ENCODE assay signal across 8 mouse cellular contexts in genomic region chr10:126869372-126870318, GRCm38 (mm10). TPM values are rescaled to one million over a fixed set of nuclear protein-coding genes. Genes with fewer than 3 reads are reported as not detected.
DNase-seq lines count a peak whose midpoint lies in the region; ATAC-seq and TF ChIP-seq lines count a peak whose summit lies in the region.

No protein-coding gene starts in this region.

- H3K27me3 ChIP-seq in embryonic facial prominence, embryonic 14.5 days (replicated peaks; ENCODE audit: control insufficient read depth, insufficient read depth, low read length) = no peaks in the 10 kb centered on the region
- no peaks in the 10 kb centered on the region for H3K27me3 ChIP-seq in heart, embryonic 11.5 days (ENCODE audit: control insufficient read depth, insufficient read depth, low read length)
- no peaks in the 10 kb centered on the region for H3K27me3 ChIP-seq in kidney, embryonic 15.5 days
- no peaks in the 10 kb centered on the region for H3K27me3 ChIP-seq in liver, adult 2 months (ENCODE audit: control insufficient read depth, insufficient read depth, low read length)

- no peak overlapping the region for H3K27ac ChIP-seq in embryonic facial prominence, embryonic 14.5 days (replicated peaks; ENCODE audit: low read depth, low read length)
- no peak overlapping the region for H3K27ac ChIP-seq in heart, embryonic 11.5 days (ENCODE audit: low read depth, low read length)
- no peak overlapping the region for H3K27ac ChIP-seq in kidney, embryonic 15.5 days
- H3K27ac ChIP-seq in liver, adult 2 months (replicated peaks; ENCODE audit: insufficient read depth, low read depth, low read length) = no peak overlapping the region

- no peaks in the 10 kb centered on the region for H3K36me3 ChIP-seq in embryonic facial prominence, embryonic 14.5 days (ENCODE audit: control insufficient read depth, insufficient read depth, low read length)
- no peaks in the 10 kb centered on the region for H3K36me3 ChIP-seq in heart, embryonic 11.5 days (ENCODE audit: control insufficient read depth, insufficient read depth, low read length)
- no peaks in the 10 kb centered on the region for H3K36me3 ChIP-seq in kidney, embryonic 15.5 days
- H3K36me3 ChIP-seq in liver, adult 2 months (ENCODE audit: control insufficient read depth, insufficient read depth, low read length) = no peaks in the 10 kb centered on the region

- H3K9me3 ChIP-seq in embryonic facial prominence, embryonic 14.5 days (ENCODE audit: control insufficient read depth, low read length) = no peaks in the 10 kb centered on the region
- H3K9me3 ChIP-seq in heart, embryonic 11.5 days (replicated peaks; ENCODE audit: control insufficient read depth, low read length) = no peaks in the 10 kb centered on the region
- H3K9me3 ChIP-seq in kidney, embryonic 15.5 days (replicated peaks) = no peaks in the 10 kb centered on the region

- peak overlapping the region; percentile 25; the same call in 1 of the 2 replicates for H3K4me3 ChIP-seq in embryonic facial prominence, embryonic 14.5 days (ENCODE audit: low read depth, low read length)
- no peak overlapping the region for H3K4me3 ChIP-seq in heart, embryonic 11.5 days (ENCODE audit: low read depth, low read length)
- peak overlapping the region; percentile 30 for H3K4me3 ChIP-seq in kidney, embryonic 15.5 days (replicated peaks)
- no peak overlapping the region for H3K4me3 ChIP-seq in liver, adult 2 months (ENCODE audit: insufficient read depth, low read depth, low read length)

- DNase-seq in B cell, adult 2 months = peak; percentile 82 to 84
- DNase-seq in adrenal gland, postnatal 4 days (ENCODE audit: low spot score in 2 of 2) = peak; percentile 16 to 33
- DNase-seq in embryonic facial prominence, embryonic 14.5 days (ENCODE audit: low spot score) = peak; percentile 81
- peak; percentile 24 for DNase-seq in liver, adult 2 months (ENCODE audit: extremely low read depth, low read depth, low spot score)
- peak; percentile 51 to 58 for DNase-seq in spleen, postnatal 36 days (ENCODE audit: low spot score in 2 of 2)

- peak overlapping the region; percentile 51 for H3K4me2 ChIP-seq in embryonic facial prominence, embryonic 14.5 days (ENCODE audit: low read depth, low read length)
- H3K4me2 ChIP-seq in heart, embryonic 11.5 days = peak overlapping the region; percentile 32
- peak overlapping the region; percentile 52 for H3K4me2 ChIP-seq in kidney, embryonic 15.5 days

- 0 out of 2 replicates have a peak overlapping the region, but pooled peaks have one; percentile 20 for H3K9ac ChIP-seq in embryonic facial prominence, embryonic 14.5 days (ENCODE audit: low read depth, low read length)
- no peak overlapping the region for H3K9ac ChIP-seq in heart, embryonic 11.5 days (ENCODE audit: low read depth, low read length)
- no peak overlapping the region for H3K9ac ChIP-seq in kidney, embryonic 15.5 days
- H3K9ac ChIP-seq in liver, adult 2 months (ENCODE audit: low read depth, low read length) = no peak overlapping the region

- peaks cover 3% of the 10 kb centered on the region; the same call in 1 of the 2 replicates for H3K4me1 ChIP-seq in embryonic facial prominence, embryonic 14.5 days (ENCODE audit: control insufficient read depth, insufficient read depth, low read length)
- no peaks in the 10 kb centered on the region for H3K4me1 ChIP-seq in heart, embryonic 11.5 days (ENCODE audit: control insufficient read depth, insufficient read depth, low read length)
- H3K4me1 ChIP-seq in kidney, embryonic 15.5 days = 0 out of 2 replicates have a peak, but pooled peaks cover 2% of the 10 kb centered on the region
- no peaks in the 10 kb centered on the region for H3K4me1 ChIP-seq in liver, adult 2 months (ENCODE audit: control insufficient read depth, insufficient read depth, low read length)

- 19% methylated on average over 23 of the region's 23 CpGs for WGBS in embryonic facial prominence, embryonic 14.5 days
- WGBS in heart, embryonic 11.5 days (ENCODE audit: insufficient replicate concordance) = 23% methylated on average over 23 of the region's 23 CpGs
- 22% methylated on average over 23 of the region's 23 CpGs for WGBS in kidney, embryonic 15.5 days
- WGBS in liver, adult 2 months = 23% methylated on average over 23 of the region's 23 CpGs

- TF ChIP-seq POLR2A in liver, adult 2 months (IDR thresholded peaks at IDR 0.05; ENCODE audit: extremely low read depth, insufficient read depth, low read length) = no peak

- TF ChIP-seq CTCF in liver, adult 2 months (IDR thresholded peaks at IDR 0.05; ENCODE audit: low read depth, low read length) = peak; percentile 94

- peak; percentile 88 for ATAC-seq in embryonic facial prominence, embryonic 14.5 days (ENCODE audit: low read depth)
- ATAC-seq in heart, embryonic 11.5 days (replicated peaks; ENCODE audit: insufficient number of reproducible peaks, low FRiP score, low TSS enrichment) = 0 out of 2 replicates have a peak, but pooled peaks have one; percentile 18
- peak; percentile 76; the same call in 1 of the 2 replicates for ATAC-seq in kidney, embryonic 15.5 days (replicated peaks; ENCODE audit: low FRiP score)
- peak; percentile 81 for ATAC-seq in monocyte, adult 5-6 weeks (replicated peaks; ENCODE audit: insufficient number of reproducible peaks, low FRiP score, low TSS enrichment, poor library complexity, severe bottlenecking)

- H3K79me2 ChIP-seq in liver, adult 2 months (ENCODE audit: control insufficient read depth, insufficient read depth, low read length) = no peaks in the 10 kb centered on the region

RNA-seq across cellular contexts. Expression of gene Atp23, which starts 31.5 kb away (rescaled TPM):
- total RNA-seq in adrenal gland, postnatal 4 days (2021) = 10 to 100 TPM; 11.1 to 11.6 TPM
- 16.7 and 20.6 TPM in 2 replicates for polyA plus RNA-seq in embryonic facial prominence, embryonic 14.5 days (2014; fragmentation: Nextera tagmentation; extraction: Ambion mirVana)
- 9.4 and 11.7 TPM in 2 replicates for polyA plus RNA-seq in heart, embryonic 11.5 days (2014; fragmentation: Nextera tagmentation; extraction: Ambion mirVana)
- 18.3 and 19.5 TPM in 2 replicates for polyA plus RNA-seq in kidney, embryonic 15.5 days (2015; fragmentation: Nextera tagmentation; extraction: Ambion mirVana)
- 5.9 and 8.3 TPM in 2 replicates for total RNA-seq in liver, adult 2 months (2014; rRNA removed)
- polyA plus RNA-seq in liver, adult 2 months (2012; rRNA removed) = 5.5 and 6.4 TPM in 2 replicates
- 2.2 to 7.6 TPM (median 5.6 TPM) in 3 replicates for total RNA-seq in monocyte, adult 5-6 weeks (2017)

Comparison
In these comparisons a context has a peak if more than half of its experiments do, and no peak if none do; other contexts are left out.
1. DNase-seq: peak in every context shown above with its lines; median percentile 83 in B cell, adult 2 months; 81 in embryonic facial prominence, embryonic 14.5 days; 54 in spleen, postnatal 36 days; 24 in adrenal gland, postnatal 4 days; 24 in liver, adult 2 months.
2. ATAC-seq: peak in every context shown above with its lines; median percentile 88 in embryonic facial prominence, embryonic 14.5 days; 81 in monocyte, adult 5-6 weeks; 76 in kidney, embryonic 15.5 days; 18 in heart, embryonic 11.5 days.
3. H3K4me3 ChIP-seq: peak in embryonic facial prominence, embryonic 14.5 days (single experiment) and kidney, embryonic 15.5 days (single experiment); none in heart, embryonic 11.5 days (single experiment) and liver, adult 2 months (single experiment).
4. Peak in every context shown above with its lines, with median percentiles within 50 percentile points of each other: H3K4me2 ChIP-seq.